Mouse (Mus musculus): ENCODE measurements around the gene Cabp2. TPM values are rescaled to one million over a fixed set of nuclear protein-coding genes. Genes with fewer than 3 reads are reported as not detected.
"Not testable (repeated sequence)": the region's sequence is repeated elsewhere in the genome, so short reads cannot be mapped to it uniquely, and the experiment has no call there.

Cabp2 gene
- polyA plus RNA-seq, 1 experiment from 2014 or later: 2.1 TPM

GRCm38 (mm10) chr19:4060044-4060898, 21.1 kb upstream of the Cabp2 start:
- H3K9me3 ChIP-seq (ENCODE audit: control insufficient read depth, low read length); H3K4me2 ChIP-seq (ENCODE audit: low read depth, low read length); H3K27me3 ChIP-seq (replicated peaks; ENCODE audit: control insufficient read depth, insufficient read depth, low read length); H3K27ac ChIP-seq (ENCODE audit: low read length); H3K36me3 ChIP-seq (ENCODE audit: control insufficient read depth, insufficient read depth, low read length); H3K4me3 ChIP-seq (ENCODE audit: low read length); H3K9ac ChIP-seq (ENCODE audit: low read depth, low read length); ATAC-seq: not testable (repeated sequence)
- peaks cover 14% of the 10 kb centered on the region for H3K4me1 ChIP-seq (ENCODE audit: control insufficient read depth, insufficient read depth, low read length)
- 89% methylated on average over 8 of the region's 8 CpGs for WGBS

- no peaks in the 10 kb centered on the region for H3K9me3 ChIP-seq (ENCODE audit: control insufficient read depth, low read length)
- H3K4me1 ChIP-seq (ENCODE audit: control insufficient read depth, insufficient read depth, low read length): peaks cover 9% of the 10 kb centered on the region
- no peak overlapping the region for H3K4me2 ChIP-seq (ENCODE audit: low read depth, low read length)
- H3K27ac ChIP-seq (ENCODE audit: low read length): no peak overlapping the region
- no peak overlapping the region for H3K4me3 ChIP-seq (ENCODE audit: low read length)
- H3K27me3 ChIP-seq (replicated peaks; ENCODE audit: control insufficient read depth, insufficient read depth, low read length): no peaks in the 10 kb centered on the region
- 94% methylated on average over 6 of the region's 6 CpGs for WGBS
- H3K9ac ChIP-seq (ENCODE audit: low read depth, low read length): no peak overlapping the region
- no peak for ATAC-seq
- no peaks in the 10 kb centered on the region for H3K36me3 ChIP-seq (ENCODE audit: control insufficient read depth, insufficient read depth, low read length)
Observed at GRCm38 (mm10) chr19:4060899-4061465, 20.4 kb upstream of the Cabp2 start.

DNA sequence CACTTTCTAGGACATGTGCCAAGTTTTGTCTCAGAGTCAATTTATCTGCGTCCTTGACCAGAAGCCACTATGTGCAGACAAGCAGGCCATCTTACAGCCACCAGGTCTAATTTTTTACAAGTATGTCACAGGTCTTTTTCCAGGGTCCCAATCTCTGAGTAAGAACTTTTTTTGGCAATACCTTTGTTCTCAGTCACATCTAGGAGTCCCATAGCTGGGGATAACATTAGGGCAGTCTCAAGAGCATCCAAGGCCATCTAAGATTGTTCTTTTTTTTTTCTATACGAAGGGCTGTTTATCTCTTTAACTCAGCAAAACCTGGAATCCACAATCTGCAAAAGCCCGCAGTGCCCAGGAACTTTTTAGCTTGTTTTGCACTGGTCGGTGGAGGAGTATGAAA, 18.0 kb upstream of the Cabp2 start:
- not testable (repeated sequence) for H3K9ac ChIP-seq (ENCODE audit: low read depth, low read length); H3K4me1 ChIP-seq (ENCODE audit: control insufficient read depth, insufficient read depth, low read length); H3K27me3 ChIP-seq (replicated peaks; ENCODE audit: control insufficient read depth, insufficient read depth, low read length); H3K9me3 ChIP-seq (ENCODE audit: control insufficient read depth, low read length); H3K27ac ChIP-seq (ENCODE audit: low read length); H3K4me2 ChIP-seq (ENCODE audit: low read depth, low read length); H3K36me3 ChIP-seq (ENCODE audit: control insufficient read depth, insufficient read depth, low read length); H3K4me3 ChIP-seq (ENCODE audit: low read length); ATAC-seq
- 57% methylated on average over 2 of the region's 4 CpGs for WGBS

DNA sequence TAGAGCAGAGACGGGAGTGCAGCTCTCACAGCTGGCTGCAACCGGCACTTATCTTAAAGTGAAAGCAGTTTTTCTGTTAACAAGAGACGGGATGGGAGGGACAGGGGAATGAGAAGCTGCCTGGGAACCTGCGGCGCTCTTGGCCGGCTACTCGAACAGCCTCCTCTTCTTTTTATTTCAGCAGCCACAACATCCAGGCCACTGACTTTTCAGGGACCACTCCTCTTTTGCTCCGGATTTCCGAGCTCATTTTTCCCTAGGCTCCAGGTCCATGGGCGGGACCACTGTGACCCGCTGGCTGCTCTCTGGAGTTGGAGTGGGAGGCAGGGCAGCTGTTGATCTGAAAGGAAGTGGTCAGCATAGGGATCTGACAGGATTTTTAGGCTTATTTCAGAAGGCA, 16.9 kb upstream of the Cabp2 start:
- H3K9me3 ChIP-seq (ENCODE audit: control insufficient read depth, low read length); H3K27ac ChIP-seq (ENCODE audit: low read length): not testable (repeated sequence)
- WGBS: 7% methylated on average over 2 of the region's 11 CpGs

GRCm38 (mm10) chr19:4066280-4066679, 15.1 kb upstream of the Cabp2 start:
- H3K4me3 ChIP-seq (ENCODE audit: low read length): no peak overlapping the region
- no peaks in the 10 kb centered on the region for H3K36me3 ChIP-seq (ENCODE audit: control insufficient read depth, insufficient read depth, low read length)
- no peak overlapping the region for H3K27ac ChIP-seq (ENCODE audit: low read length)
- WGBS: 71% methylated on average over 6 of the region's 6 CpGs
- no peaks in the 10 kb centered on the region for H3K27me3 ChIP-seq (replicated peaks; ENCODE audit: control insufficient read depth, insufficient read depth, low read length)
- no peak overlapping the region for H3K9ac ChIP-seq (ENCODE audit: low read depth, low read length)
- no peak overlapping the region for H3K4me2 ChIP-seq (ENCODE audit: low read depth, low read length)
- no peak; the same call in 1 of the 2 replicates for ATAC-seq
- H3K9me3 ChIP-seq (ENCODE audit: control insufficient read depth, low read length): no peaks in the 10 kb centered on the region
- H3K4me1 ChIP-seq (ENCODE audit: control insufficient read depth, insufficient read depth, low read length): 0 out of 2 replicates have a peak, but pooled peaks cover 2% of the 10 kb centered on the region

More for the DNA sequence above, 16.9 kb upstream of the Cabp2 start:
- H3K27me3 ChIP-seq (replicated peaks; ENCODE audit: control insufficient read depth, insufficient read depth, low read length); H3K4me1 ChIP-seq (ENCODE audit: control insufficient read depth, insufficient read depth, low read length); H3K4me3 ChIP-seq (ENCODE audit: low read length); H3K4me2 ChIP-seq (ENCODE audit: low read depth, low read length); H3K9ac ChIP-seq (ENCODE audit: low read depth, low read length); H3K36me3 ChIP-seq (ENCODE audit: control insufficient read depth, insufficient read depth, low read length); ATAC-seq: not testable (repeated sequence)

DNA sequence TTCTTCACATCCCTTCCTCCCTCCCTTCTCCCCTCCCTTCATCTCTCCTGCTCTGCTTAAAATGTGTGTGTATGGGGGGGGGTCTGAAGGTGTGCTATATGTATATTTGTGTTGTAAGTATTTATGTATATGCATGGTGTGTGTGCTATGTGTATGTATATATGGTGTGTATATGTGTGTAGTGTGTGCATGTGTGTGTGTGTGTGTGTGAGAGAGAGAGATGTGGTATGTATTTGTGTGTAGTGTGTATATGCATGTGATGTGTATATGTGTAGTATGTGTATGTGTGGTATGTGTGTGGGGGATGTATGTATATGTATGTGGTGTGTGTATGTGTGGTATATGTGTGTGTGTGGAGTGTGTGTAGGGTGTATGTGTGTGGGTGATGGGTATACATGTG, 14.5 kb upstream of the Cabp2 start:
- Histone ChIP-seq H3K36me3 (ENCODE audit: control insufficient read depth, insufficient read depth, low read length) (no peaks in the 10 kb centered on the region), H3K27ac (ENCODE audit: low read length) (no peak overlapping the region), H3K9me3 (ENCODE audit: control insufficient read depth, low read length) (no peaks in the 10 kb centered on the region), H3K4me2 (ENCODE audit: low read depth, low read length) (no peak overlapping the region), H3K4me3 (ENCODE audit: low read length) (no peak overlapping the region), H3K4me1 (ENCODE audit: control insufficient read depth, insufficient read depth, low read length) (0 out of 2 replicates have a peak, but pooled peaks cover 2% of the 10 kb centered on the region), H3K27me3 (replicated peaks; ENCODE audit: control insufficient read depth, insufficient read depth, low read length) (no peaks in the 10 kb centered on the region), H3K9ac (ENCODE audit: low read depth, low read length) (no peak overlapping the region)
- no peak for ATAC-seq

DNA sequence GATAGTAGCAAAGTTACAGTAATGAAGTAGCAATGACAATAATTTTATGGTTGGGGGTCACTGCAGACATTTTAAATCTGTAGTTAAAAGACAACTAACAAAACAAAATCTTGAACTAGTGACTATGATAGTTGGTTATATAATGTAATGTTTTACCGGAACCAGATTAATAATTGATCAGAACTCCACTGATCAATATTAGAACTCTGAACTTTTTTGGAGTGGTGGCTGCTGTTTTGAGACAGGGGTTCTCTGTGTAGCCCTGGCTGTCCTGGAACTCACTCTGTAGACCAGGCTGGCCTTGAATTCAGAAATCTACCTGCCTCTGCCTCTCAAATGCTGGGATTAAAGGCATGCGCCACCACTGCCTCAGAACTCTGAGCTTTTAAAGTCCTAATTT, 13.1 kb upstream of the Cabp2 start:
- ATAC-seq; H3K36me3 ChIP-seq (ENCODE audit: control insufficient read depth, insufficient read depth, low read length); H3K9ac ChIP-seq (ENCODE audit: low read depth, low read length); H3K4me1 ChIP-seq (ENCODE audit: control insufficient read depth, insufficient read depth, low read length); H3K4me3 ChIP-seq (ENCODE audit: low read length); H3K9me3 ChIP-seq (ENCODE audit: control insufficient read depth, low read length); H3K27ac ChIP-seq (ENCODE audit: low read length); H3K27me3 ChIP-seq (replicated peaks; ENCODE audit: control insufficient read depth, insufficient read depth, low read length): not testable (repeated sequence)
- 75% methylated on average over 2 of the region's 2 CpGs for WGBS
- H3K4me2 ChIP-seq (ENCODE audit: low read depth, low read length): peak overlapping the region; percentile 34; the same call in 1 of the 2 replicates

DNA sequence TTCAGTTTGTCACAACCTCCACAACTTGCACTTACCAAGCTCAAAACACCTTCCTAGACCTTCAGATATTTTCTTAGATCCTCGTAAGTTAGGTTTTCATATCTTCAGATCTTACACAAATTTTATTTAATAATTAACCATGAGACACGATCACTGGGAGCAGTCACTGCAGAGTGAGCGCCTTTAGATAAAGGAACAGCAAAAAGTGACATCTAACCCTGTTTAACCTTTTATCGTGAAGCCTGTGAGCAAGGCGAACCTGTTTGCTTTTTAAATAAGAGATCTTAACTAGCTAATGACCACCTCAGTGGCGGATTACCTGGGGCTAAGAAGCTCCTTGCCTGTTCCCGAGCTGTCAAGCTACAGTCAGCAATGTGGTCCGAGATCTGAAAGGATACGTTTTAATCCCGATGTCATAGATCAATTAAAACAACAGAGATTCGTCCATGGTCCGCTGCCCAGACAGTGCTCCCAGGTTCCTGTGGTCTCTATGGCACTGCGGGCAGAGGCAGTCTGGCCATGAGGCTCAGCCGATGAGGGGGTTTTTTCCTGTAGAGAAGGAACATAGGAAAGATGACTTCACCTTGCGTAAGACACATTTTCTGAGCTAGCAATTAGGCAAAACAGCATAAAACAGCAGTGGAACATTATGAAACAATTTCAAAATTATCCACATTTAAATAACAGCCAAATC, 12.5 kb upstream of the Cabp2 start:
- no peak for ATAC-seq
- no peaks in the 10 kb centered on the region for H3K27me3 ChIP-seq (replicated peaks; ENCODE audit: control insufficient read depth, insufficient read depth, low read length)
- no peak overlapping the region for H3K9ac ChIP-seq (ENCODE audit: low read depth, low read length)
- peaks cover 8% of the 10 kb centered on the region; the same call in 1 of the 2 replicates for H3K4me1 ChIP-seq (ENCODE audit: control insufficient read depth, insufficient read depth, low read length)
- peak overlapping the region; percentile 2; the same call in 1 of the 2 replicates for H3K4me3 ChIP-seq (ENCODE audit: low read length)
- H3K27ac ChIP-seq (ENCODE audit: low read length): no peak overlapping the region
- H3K9me3 ChIP-seq (ENCODE audit: control insufficient read depth, low read length): no peaks in the 10 kb centered on the region
- H3K36me3 ChIP-seq (ENCODE audit: control insufficient read depth, insufficient read depth, low read length): no peaks in the 10 kb centered on the region
- WGBS: 53% methylated on average over 15 of the region's 15 CpGs
- H3K4me2 ChIP-seq (ENCODE audit: low read depth, low read length): peak overlapping the region; percentile 34; the same call in 1 of the 2 replicates

DNA sequence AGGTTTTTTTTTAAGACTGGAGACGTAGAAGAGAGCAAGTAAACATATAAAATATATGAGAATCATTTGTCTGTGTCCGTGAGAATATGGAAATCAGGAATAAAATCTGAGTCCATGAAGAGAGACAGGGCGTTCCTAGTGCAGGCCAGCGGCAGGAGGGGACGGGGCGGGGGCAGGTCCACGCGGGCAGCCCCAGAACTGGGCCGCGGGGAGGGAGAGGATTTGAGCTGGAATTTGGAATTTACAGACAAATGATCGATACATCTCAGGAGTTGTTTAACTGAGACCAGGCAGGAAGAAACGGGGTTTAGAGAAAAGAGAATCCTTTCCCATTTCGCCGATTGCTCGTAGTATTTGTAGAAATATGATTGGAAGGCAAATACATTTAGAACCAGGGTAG, 11.1 kb upstream of the Cabp2 start:
- no peak overlapping the region for H3K27ac ChIP-seq (ENCODE audit: low read length)
- peaks cover 8% of the 10 kb centered on the region; the same call in 1 of the 2 replicates for H3K4me1 ChIP-seq (ENCODE audit: control insufficient read depth, insufficient read depth, low read length)
- ATAC-seq: no peak
- no peaks in the 10 kb centered on the region for H3K36me3 ChIP-seq (ENCODE audit: control insufficient read depth, insufficient read depth, low read length)
- H3K4me2 ChIP-seq (ENCODE audit: low read depth, low read length): no peak overlapping the region
- 70% methylated on average over 15 of the region's 15 CpGs for WGBS
- H3K4me3 ChIP-seq (ENCODE audit: low read length): no peak overlapping the region
- no peaks in the 10 kb centered on the region for H3K27me3 ChIP-seq (replicated peaks; ENCODE audit: control insufficient read depth, insufficient read depth, low read length)
- H3K9ac ChIP-seq (ENCODE audit: low read depth, low read length): no peak overlapping the region
- no peaks in the 10 kb centered on the region for H3K9me3 ChIP-seq (ENCODE audit: control insufficient read depth, low read length)

Data from intestine, embryonic 16.5 days (tissue).